Mouse (Mus musculus) kidney, postnatal 0 days (tissue): ENCODE measurements around the gene Anapc11. TPM values are rescaled to one million over a fixed set of nuclear protein-coding genes. Genes with fewer than 3 reads are reported as not detected.
A peak's percentile ranks its signal among the peaks of the same experiment; 100 is the strongest.

Experiments
- ATAC-seq: fragments of 200-750 bp; cut with Nextera tagmentation; replicated peaks from 2 replicates; pipeline ENCODE4 v1.8.0; 2017; ENCODE audit warnings: low read depth, moderate number of reproducible peaks, moderate TSS enrichment, moderate library complexity; ENCODE audit not compliant: low FRiP score
- DNase-seq: peaks from one replicate; pipeline ENCODE4 v3.0.0-alpha.2; 2016; ENCODE audit warnings: low spot score
- H3K27ac ChIP-seq: fragments of 300-500 bp; sonication (generic); 2 replicates; pipeline ENCODE4 v1.5.1; 2014; ENCODE audit warnings: mild to moderate bottlenecking
- H3K27me3 ChIP-seq: fragments of 300-500 bp; sonication (generic); 2 replicates; pipeline ENCODE4 v1.6.1; 2014; ENCODE audit warnings: low read length, mixed read lengths; ENCODE audit not compliant: insufficient read depth
- H3K36me3 ChIP-seq: fragments of 300-500 bp; sonication (generic); 2 replicates; pipeline ENCODE4 v1.6.1; 2014; ENCODE audit warnings: low read length, mixed read lengths; ENCODE audit not compliant: insufficient read depth
- H3K4me1 ChIP-seq: fragments of 300-500 bp; sonication (generic); replicated peaks from 2 replicates; pipeline ENCODE4 v1.6.1; 2014; ENCODE audit warnings: antibody characterized with exemption, low read length, mixed read lengths; ENCODE audit not compliant: insufficient read depth
- H3K4me2 ChIP-seq: fragments of 300-500 bp; sonication (generic); 2 replicates; pipeline ENCODE4 v1.6.1; 2014; ENCODE audit warnings: mild to moderate bottlenecking, low read length, moderate library complexity, mixed read lengths
- H3K4me3 ChIP-seq: fragments of 300-500 bp; sonication (generic); replicated peaks from 2 replicates; pipeline ENCODE4 v1.5.1; 2014; ENCODE audit warnings: low read depth, low read length
- H3K9ac ChIP-seq: fragments of 300-500 bp; sonication (generic); 2 replicates; pipeline ENCODE4 v1.6.1; 2014; ENCODE audit warnings: low read depth, low read length
- H3K9me3 ChIP-seq: fragments of 300-500 bp; sonication (generic); replicated peaks from 2 replicates; pipeline ENCODE4 v1.6.1; 2016; ENCODE audit warnings: low read length, inconsistent platforms, mixed read lengths
- CTCF ChIP-seq: IDR thresholded peaks from 2 replicates; pipeline ENCODE4 v1.5.1; 2016; ENCODE audit warnings: antibody characterized with exemption, low read depth, mild to moderate bottlenecking, moderate library complexity
- WGBS: fragments of 180-500 bp; shearing (Covaris S2); extraction: QIAGEN DNeasy Blood & Tissue Kit; methylation state at CpG from one replicate; pipeline ENCODE4 v1.1.7; 2014; 5-methylcytosine and 5-hydroxymethylcytosine counted together
- polyA plus RNA-seq: library from polyadenylated mRNA; unstranded; fragments of >200 nt; fragmentation: Nextera tagmentation; extraction: Ambion mirVana; gene quantifications from 2 replicates; pipeline ENCODE4 v1.2.1, GENCODE M21; 2015

Gene Anapc11
- polyA plus RNA-seq, 1 experiment from 2014 or later = 159 TPM

- Histone ChIP-seq H3K4me2 (no peak overlapping the region), H3K9me3 (no peaks in the 10 kb centered on the region), H3K36me3 (no peaks in the 10 kb centered on the region), H3K27ac (no peak overlapping the region), H3K27me3 (no peaks in the 10 kb centered on the region), H3K4me3 (no peak overlapping the region), H3K9ac (no peak overlapping the region), H3K4me1 (0 out of 2 replicates have a peak, but pooled peaks cover 5% of the 10 kb centered on the region)
- ATAC-seq (no peak), DNase-seq (no peak)
- no peak for TF ChIP-seq CTCF
- WGBS = 54% methylated on average over 9 of the region's 9 CpGs
These were observed 43.0 kb downstream of the Anapc11 start for GRCm38 (mm10) chr11:120641255-120641654.

- H3K4me1 ChIP-seq = 0 out of 2 replicates have a peak, but pooled peaks cover 5% of the 10 kb centered on the region
- no peak overlapping the region for H3K27ac ChIP-seq
- no peaks in the 10 kb centered on the region for H3K36me3 ChIP-seq
- no peaks in the 10 kb centered on the region for H3K27me3 ChIP-seq
- no peak for DNase-seq
- no peaks in the 10 kb centered on the region for H3K9me3 ChIP-seq
- TF ChIP-seq CTCF = no peak
- ATAC-seq = no peak
- no peak overlapping the region for H3K4me2 ChIP-seq
- H3K9ac ChIP-seq = no peak overlapping the region
- WGBS = 80% methylated on average over 8 of the region's 8 CpGs
- no peak overlapping the region for H3K4me3 ChIP-seq
These were observed 43.6 kb downstream of the Anapc11 start for GRCm38 (mm10) chr11:120641869-120642268.

GRCm38 (mm10) chr11:120642939-120643600, 44.8 kb downstream of the Anapc11 start:
- Histone ChIP-seq H3K9me3 (no peaks in the 10 kb centered on the region), H3K27ac (no peak overlapping the region), H3K36me3 (no peaks in the 10 kb centered on the region), H3K27me3 (no peaks in the 10 kb centered on the region), H3K4me3 (peak overlapping the region; percentile 40), H3K4me2 (peak overlapping the region; percentile 74), H3K4me1 (peaks cover 9% of the 10 kb centered on the region), H3K9ac (peak overlapping the region; percentile 55)
- no peak for TF ChIP-seq CTCF
- WGBS = under 1% methylated on average over 18 of the region's 18 CpGs
- DNase-seq (no peak), ATAC-seq (peak; percentile 4; the same call in 1 of the 2 replicates)

GRCm38 (mm10) chr11:120643601-120643987, 45.4 kb downstream of the Anapc11 start, which contains the start of gene Pycr1:
Gene Pycr1, minus strand, starts transcription at chr11:120643769.
- WGBS = under 1% methylated on average over 15 of the region's 15 CpGs
- Histone ChIP-seq H3K36me3 (no peaks in the 10 kb centered on the region), H3K27ac (no peak within 1 kb of the TSS)

GRCm38 (mm10) chr11:120647047-120647830, 49.0 kb downstream of the Anapc11 start:
- peak overlapping the region; percentile 27; the same call in 1 of the 2 replicates for H3K9ac ChIP-seq
- 84% methylated on average over 35 of the region's 35 CpGs for WGBS

More at GRCm38 (mm10) chr11:120643601-120643987, 45.4 kb downstream of the Anapc11 start, which contains the start of gene Pycr1:
- H3K4me1 ChIP-seq = peaks cover 10% of the 10 kb centered on the region
- H3K9ac ChIP-seq = peak within 1 kb of the TSS; percentile 55
- H3K4me3 ChIP-seq = peak within 1 kb of the TSS; percentile 40
- H3K4me2 ChIP-seq = peak within 1 kb of the TSS; percentile 74
- no peaks in the 10 kb centered on the region for H3K27me3 ChIP-seq
- no peaks in the 10 kb centered on the region for H3K9me3 ChIP-seq
- ATAC-seq (peak; percentile 96), DNase-seq (peak; percentile 96)
- TF ChIP-seq CTCF = no peak

GRCm38 (mm10) chr11:120648001-120648476, 49.8 kb downstream of the Anapc11 start, which contains the start of gene Myadml2:
Gene Myadml2, minus strand, starts transcription at chr11:120648158.
- Histone ChIP-seq H3K36me3 (no peaks in the 10 kb centered on the region), H3K27ac (no peak within 1 kb of the TSS), H3K9me3 (no peaks in the 10 kb centered on the region), H3K27me3 (no peaks in the 10 kb centered on the region), H3K4me3 (peak within 1 kb of the TSS; percentile 10; the same call in 1 of the 2 replicates), H3K9ac (peak within 1 kb of the TSS; percentile 27; the same call in 1 of the 2 replicates), H3K4me2 (peak within 1 kb of the TSS; percentile 47), H3K4me1 (peaks cover 7% of the 10 kb centered on the region)
- no peak for TF ChIP-seq CTCF
- no peak for ATAC-seq
- DNase-seq = peak; percentile 19
- 6% methylated on average over 13 of the region's 13 CpGs for WGBS

More at GRCm38 (mm10) chr11:120647047-120647830, 49.0 kb downstream of the Anapc11 start:
- no peak for TF ChIP-seq CTCF
- Histone ChIP-seq H3K27me3 (no peaks in the 10 kb centered on the region), H3K4me2 (peak overlapping the region; percentile 47; the same call in 1 of the 2 replicates), H3K4me1 (peaks cover 10% of the 10 kb centered on the region), H3K4me3 (no peak overlapping the region), H3K9me3 (no peaks in the 10 kb centered on the region), H3K36me3 (no peaks in the 10 kb centered on the region), H3K27ac (no peak overlapping the region)
- DNase-seq = no peak
- no peak for ATAC-seq
